Mouse (Mus musculus) layer of hippocampus, adult 18-20 months (tissue): ENCODE results near the gene Zfp182. TPM values are rescaled to one million over a fixed set of nuclear protein-coding genes. Genes with fewer than 3 reads are reported as not detected.

Experiments
- DNase-seq, 2 experiments: peaks; one replicate each; pipeline ENCODE4 v3.0.0; 2022; ENCODE audit warnings: low spot score in 2 of 2
- long read RNA-seq: library from polyadenylated mRNA; stranded (forward); transcript quantifications from one replicate; pipeline ENCODE4 v2.0.0, GENCODE M21; 2021
- total RNA-seq, 2 experiments: library from RNA; stranded (reverse); gene quantifications; 2 replicates each; pipeline ENCODE4 v1.2.3; 2021

Zfp182 gene
- total RNA-seq, result 1 to 10 TPM; 7.2 to 9.1 TPM
- long read RNA-seq, partial matches to known transcripts, result 2 of 9 reads
- long read RNA-seq, other reads (novel, unspliced or antisense), result 7 of 9 reads

- DNase-seq, result peak; percentile 69 to 84
These were observed at the start of gene Zfp182 for GRCm38 (mm10) chrX:21061866-21062543. Gene Zfp182, minus strand, starts transcription at chrX:21062316.

GRCm38 (mm10) chrX:21089867-21090239 lies 27.7 kb upstream of the Zfp182 start:
- DNase-seq, result no peak

GRCm38 (mm10) chrX:21088983-21089866 lies 27.1 kb upstream of the Zfp182 start, which contains the start of gene Zfp300:
Gene Zfp300, minus strand, starts transcription at chrX:21089527.
- peak; percentile 69 to 76 for DNase-seq

GRCm38 (mm10) chrX:21088645-21088982 lies 26.5 kb upstream of the Zfp182 start:
- DNase-seq, result no peak

- DNase-seq, result no peak
These were observed 6.0 kb upstream of the Zfp182 start, which contains the start of gene Spaca5 for GRCm38 (mm10) chrX:21068106-21068505. Gene Spaca5, plus strand, starts transcription at chrX:21068406.

- DNase-seq, result no peak
These were observed 401 bp upstream of the Zfp182 start for GRCm38 (mm10) chrX:21062544-21062890.

- peak in 1 of 2 experiments; percentile 0 for DNase-seq
These were observed 656 bp downstream of the Zfp182 start for GRCm38 (mm10) chrX:21061460-21061859.

GRCm38 (mm10) chrX:20980901-20981300 lies 81.2 kb downstream of the Zfp182 start:
- no peak for DNase-seq

Other genes with a start within 250 kb of the Zfp182 start
- not detected for gene Timp1, start 192.2 kb downstream of the Zfp182 start, total RNA-seq
- 100 to 1,000 TPM; 418 to 424 TPM for gene Syn1, start 141.3 kb downstream of the Zfp182 start, total RNA-seq
- gene Cfp, start 130.8 kb downstream of the Zfp182 start, total RNA-seq, result 10 to 100 TPM; 15.2 to 16.8 TPM
- gene Elk1, start 111.7 kb downstream of the Zfp182 start, total RNA-seq, result 10 to 100 TPM; 74.0 to 90.1 TPM
- 10 to 100 TPM; 10.8 to 11.8 TPM for gene Uxt, start 100.3 kb downstream of the Zfp182 start, total RNA-seq
- not detected for gene Spaca5, start 6.1 kb upstream of the Zfp182 start, total RNA-seq
- 1 to 10 TPM; 3.1 to 3.6 TPM for gene Zfp300, start 27.2 kb upstream of the Zfp182 start, total RNA-seq
- gene Ssxa1, start 53.5 kb upstream of the Zfp182 start, total RNA-seq, result not detected
- not detected for gene Gm21876, start 113.3 kb upstream of the Zfp182 start, total RNA-seq